Mouse (Mus musculus): ENCODE measurements around the gene Klk1b1.

GRCm38 (mm10) chr7:43921087-43921486 lies 45.5 kb upstream of the Klk1b1 start:
- TF ChIP-seq CTCF (conservative IDR thresholded peaks at IDR 0.05; ENCODE audit: low read length) (no peak), POU5F1 (IDR thresholded peaks at IDR 0.05; ENCODE audit: borderline replicate concordance, low read length) (no peak), NANOG (IDR thresholded peaks at IDR 0.05; ENCODE audit: borderline replicate concordance, low read length) (no peak)
